Mouse (Mus musculus) frontal cortex, adult (tissue): ENCODE data around the gene Htr2a.

ENCODE experiments used
- ATAC-seq: cut with Nextera tagmentation; 2 replicates; pipeline ENCODE4 v1.9.2; 2017; ENCODE audit warnings: mild to moderate bottlenecking, moderate library complexity, mixed read lengths; ENCODE audit not compliant: low TSS enrichment

Gene Htr2a

DNA sequence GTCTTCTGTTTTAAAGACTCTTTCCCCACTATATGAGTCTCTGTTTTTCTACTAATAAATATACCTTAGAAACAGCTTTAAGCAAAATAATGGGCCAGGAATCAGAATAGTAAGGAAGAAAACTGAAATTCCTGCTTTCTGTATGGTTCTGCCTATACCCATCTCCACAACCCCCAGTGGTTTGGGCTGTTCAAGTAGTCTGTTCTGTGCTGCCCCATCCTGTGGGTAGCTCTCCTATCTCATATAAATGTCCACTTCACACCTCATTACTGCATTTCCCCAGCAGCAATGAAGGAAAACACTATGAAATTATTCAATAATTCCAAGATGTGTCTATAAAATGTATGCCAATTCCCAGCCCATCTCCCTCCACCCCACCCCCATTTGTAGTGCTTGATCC, 56.8 kb downstream of the Htr2a start:
- no peak for ATAC-seq

GRCm38 (mm10) chr14:74699241-74699640, 58.6 kb downstream of the Htr2a start:
- no peak for ATAC-seq

DNA sequence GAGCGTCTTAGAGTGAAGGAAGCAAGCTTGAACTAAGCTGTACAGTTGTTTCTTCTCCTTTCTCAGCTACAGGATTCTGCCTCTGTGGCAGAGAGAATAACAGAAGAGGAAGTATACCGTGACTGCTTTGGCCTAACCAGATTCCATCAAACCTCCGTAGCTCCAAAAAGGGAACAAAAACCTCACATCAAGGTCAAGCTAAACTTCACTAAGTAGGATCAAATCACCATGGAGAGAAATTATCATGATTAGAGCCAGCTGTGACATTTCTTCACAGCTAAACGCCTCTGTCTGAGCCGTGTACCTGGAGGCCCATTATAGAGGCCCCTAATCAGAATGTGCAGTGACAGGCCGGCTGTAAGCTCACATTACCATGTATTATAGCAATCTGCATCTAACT, 63.3 kb downstream of the Htr2a start:
- ATAC-seq = no peak

GRCm38 (mm10) chr14:74709054-74709453, 68.4 kb downstream of the Htr2a start:
- peak; percentile 70; the same call in 1 of the 2 replicates for ATAC-seq

DNA sequence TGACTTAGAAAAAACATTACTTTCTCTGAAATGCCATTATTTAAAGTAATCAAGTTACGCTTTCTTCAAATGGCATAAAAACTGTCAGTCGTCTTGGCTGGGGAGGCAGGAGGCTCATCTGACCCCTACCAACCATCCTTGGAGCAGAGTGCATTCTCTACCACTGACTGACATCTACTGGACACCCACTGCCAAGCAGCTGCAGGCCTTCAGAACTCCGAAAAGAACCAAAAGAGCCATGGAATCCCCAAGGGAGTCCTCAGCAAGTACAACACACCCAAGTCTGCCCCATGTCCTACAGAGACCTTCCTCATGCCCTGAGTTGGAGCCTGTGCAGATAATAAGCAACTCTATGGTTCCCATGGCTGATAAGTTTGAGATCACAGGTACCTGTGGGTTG, 82.9 kb downstream of the Htr2a start:
- ATAC-seq = 0 out of 2 replicates have a peak, but pooled peaks have one; percentile 47

DNA sequence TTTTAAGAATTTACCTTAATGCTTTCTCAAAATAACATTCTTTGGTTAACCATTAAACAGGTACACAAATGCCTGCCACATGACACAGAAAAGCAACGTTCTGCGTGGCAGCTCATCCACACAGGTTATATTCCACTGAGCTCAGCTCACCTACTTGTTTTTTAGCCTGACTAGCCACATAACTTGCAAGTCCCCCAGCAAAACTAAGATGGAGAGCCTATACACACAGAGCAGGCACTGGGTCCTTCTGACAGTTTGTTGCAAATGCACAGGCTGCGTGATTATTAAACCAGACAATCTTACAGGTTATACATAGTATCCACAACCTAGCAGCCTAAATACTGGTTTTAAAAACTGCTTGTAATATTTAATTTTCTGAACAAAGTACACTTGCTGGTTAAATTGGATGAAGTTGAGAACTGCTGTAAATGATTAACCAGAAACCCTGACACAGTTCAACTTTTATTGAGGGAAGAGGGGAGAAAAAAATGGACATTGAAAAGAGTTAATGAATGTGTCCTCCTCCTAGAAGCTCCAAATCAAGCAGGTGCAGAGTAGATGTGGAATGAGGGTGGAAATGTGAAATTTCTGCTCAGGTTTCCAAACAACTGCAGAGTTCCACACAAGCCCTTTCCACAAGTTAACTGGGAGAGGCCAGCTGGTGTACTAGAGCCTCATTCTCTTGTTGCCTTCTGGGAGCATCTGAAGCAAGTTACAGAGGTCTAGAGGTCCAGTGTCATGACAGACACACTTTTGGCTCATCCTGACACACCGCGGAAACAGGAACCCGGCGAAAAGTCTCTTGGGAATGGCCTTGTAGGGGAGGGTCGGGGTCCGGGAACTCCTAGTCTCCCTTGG, 90.8 kb downstream of the Htr2a start:
- peak; percentile 32 for ATAC-seq

- ATAC-seq = peak; percentile 98
These were observed 91.6 kb downstream of the Htr2a start, which contains the start of gene Esd for GRCm38 (mm10) chr14:74732079-74732783. Esd (plus strand) TSS chr14:74732297.

GRCm38 (mm10) chr14:74733397-74733796, 92.8 kb downstream of the Htr2a start:
- no peak for ATAC-seq

DNA sequence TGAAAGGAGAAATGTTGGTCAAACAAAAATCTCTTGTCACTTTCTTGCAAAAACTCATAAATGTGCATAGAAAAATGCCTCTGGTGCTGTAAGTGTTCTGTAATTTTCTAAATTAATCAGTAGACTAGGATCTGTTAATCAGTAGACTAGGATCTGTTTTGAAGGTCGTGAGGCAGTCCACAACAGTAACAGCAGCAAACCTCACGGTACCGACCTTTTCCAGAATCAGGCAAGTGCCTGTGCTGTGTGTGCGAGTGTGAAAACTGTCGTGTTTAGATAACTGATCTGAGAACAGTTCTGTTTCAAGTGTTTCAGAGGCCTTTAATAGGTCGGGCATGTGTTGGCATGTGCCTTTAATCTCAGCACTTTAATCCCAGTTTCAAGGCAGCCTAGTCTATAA, 94.8 kb downstream of the Htr2a start:
- ATAC-seq = no peak

- no peak for ATAC-seq
These were observed 96.2 kb downstream of the Htr2a start for GRCm38 (mm10) chr14:74736850-74737249.
